ENCODE assay signal across 10 mouse cellular contexts in genomic region chr2:157696297-157696731, GRCm38 (mm10). TPM values are rescaled to one million over a fixed set of nuclear protein-coding genes. Genes with fewer than 3 reads are reported as not detected.
A peak's percentile ranks its signal among the peaks of the same experiment; 100 is the strongest.
DNase-seq lines count a peak whose midpoint lies in the region; ATAC-seq and TF ChIP-seq lines count a peak whose summit lies in the region.
"Had no signal": no experiment of that assay in that cellular context is flagged by ENCODE, and none has a peak within 500 bp of the region (broad histone marks: within the 10 kb centered on the region; RNA-seq: fewer than 3 reads in every experiment).

No protein-coding gene starts in this region.

- no peaks in the 10 kb centered on the region for H3K36me3 ChIP-seq in neural tube, embryonic 14.5 days (ENCODE audit: control insufficient read depth, insufficient read depth, low read length)
- H3K36me3 ChIP-seq in intestine, postnatal 0 days (ENCODE audit: control insufficient read depth, insufficient read depth): no peaks in the 10 kb centered on the region
- H3K36me3 ChIP-seq: G1E; lung, embryonic 15.5 days had no signal

- TF ChIP-seq CTCF in intestine, postnatal 0 days (IDR thresholded peaks at IDR 0.05; ENCODE audit: low read depth): no peak

- H3K27ac ChIP-seq in neural tube, embryonic 14.5 days (ENCODE audit: low read depth, low read length): peak overlapping the region; percentile 70
- H3K27ac ChIP-seq in intestine, postnatal 0 days (ENCODE audit: low read depth, low read length): no peak overlapping the region
- H3K27ac ChIP-seq: lung, embryonic 15.5 days had no signal

- no peaks in the 10 kb centered on the region for H3K27me3 ChIP-seq in neural tube, embryonic 14.5 days (ENCODE audit: control insufficient read depth, insufficient read depth, low read length)
- H3K27me3 ChIP-seq in intestine, postnatal 0 days (replicated peaks; ENCODE audit: control insufficient read depth, insufficient read depth, low read length): peaks cover 3% of the 10 kb centered on the region; the same call in 1 of the 2 replicates
- H3K27me3 ChIP-seq: lung, embryonic 15.5 days had no signal

- H3K9ac ChIP-seq in neural tube, embryonic 14.5 days (replicated peaks; ENCODE audit: low read depth, low read length): no peak overlapping the region
- H3K9ac ChIP-seq in intestine, postnatal 0 days (ENCODE audit: low read depth, low read length): no peak overlapping the region
- H3K9ac ChIP-seq: lung, embryonic 15.5 days had no signal

- 15% methylated on average over 7 of the region's 7 CpGs for WGBS in neural tube, embryonic 14.5 days
- 46% methylated on average over 7 of the region's 7 CpGs for WGBS in intestine, postnatal 0 days

- H3K9me3 ChIP-seq in neural tube, embryonic 14.5 days (ENCODE audit: control insufficient read depth, low read length): no peaks in the 10 kb centered on the region
- H3K9me3 ChIP-seq in intestine, postnatal 0 days (ENCODE audit: control insufficient read depth): no peaks in the 10 kb centered on the region
- H3K9me3 ChIP-seq: G1E; lung, embryonic 15.5 days had no signal

- no peak overlapping the region for H3K4me3 ChIP-seq in neural tube, embryonic 14.5 days (ENCODE audit: low read depth, low read length)
- no peak overlapping the region for H3K4me3 ChIP-seq in intestine, postnatal 0 days (ENCODE audit: low read depth, low read length)
- H3K4me3 ChIP-seq: lung, embryonic 15.5 days had no signal

- no peak overlapping the region for H3K4me2 ChIP-seq in neural tube, embryonic 14.5 days (ENCODE audit: low read depth, low read length)
- no peak overlapping the region for H3K4me2 ChIP-seq in intestine, postnatal 0 days (replicated peaks; ENCODE audit: low read depth)
- H3K4me2 ChIP-seq: lung, embryonic 15.5 days had no signal

- H3K4me1 ChIP-seq in neural tube, embryonic 14.5 days (ENCODE audit: control insufficient read depth, insufficient read depth, low read length): peaks cover 31% of the 10 kb centered on the region
- no peaks in the 10 kb centered on the region for H3K4me1 ChIP-seq in intestine, postnatal 0 days (replicated peaks; ENCODE audit: control insufficient read depth, insufficient read depth, low read length)
- H3K4me1 ChIP-seq: lung, embryonic 15.5 days had no signal

- ATAC-seq in neural tube, embryonic 14.5 days (ENCODE audit: low read depth): peak; percentile 80
- ATAC-seq in intestine, postnatal 0 days: no peak

- DNase-seq in ovary, postnatal 36 days (ENCODE audit: low spot score): peak; percentile 22
- DNase-seq in ovary, postnatal 14 days (ENCODE audit: low spot score): no peak
- peak; percentile 31 to 41 for DNase-seq in frontal cortex, postnatal 10 days (ENCODE audit: low spot score in 2 of 2)
- peak; percentile 26 to 56 for DNase-seq in layer of hippocampus, adult 8-10 months (ENCODE audit: low spot score in 2 of 2)
- DNase-seq in heart, postnatal 4 days: no peak
- DNase-seq in gastrocnemius, postnatal 10 days: no peak

RNA-seq across cellular contexts. Expression of gene Ctnnbl1, which starts 40.9 kb away (rescaled TPM):
- 10 to 100 TPM; 27.3 to 37.7 (median 29.8) TPM for total RNA-seq in layer of hippocampus, adult 8-10 months (2022)
- polyA plus RNA-seq in neural tube, embryonic 14.5 days (2014; fragmentation: Nextera tagmentation; extraction: Ambion mirVana): 59.4 and 65.6 TPM in 2 replicates
- 10 to 100 TPM; 16.8 to 18.2 TPM for total RNA-seq in heart, postnatal 4 days (2021)
- 10 to 100 TPM in 1 of 2 experiments, 1 to 10 TPM in 1; 9.7 to 12.8 TPM for total RNA-seq in gastrocnemius, postnatal 10 days (2021)
- 19.4 and 19.5 TPM in 2 replicates for polyA plus RNA-seq in intestine, postnatal 0 days (2015; fragmentation: Nextera tagmentation; extraction: Ambion mirVana)

Comparison
In these comparisons a context has a peak if more than half of its experiments do, and no peak if none do; other contexts are left out.
1. DNase-seq: peak in ovary, postnatal 36 days (single experiment), frontal cortex, postnatal 10 days (2 of 2) and layer of hippocampus, adult 8-10 months (2 of 2); none in ovary, postnatal 14 days (single experiment), heart, postnatal 4 days (single experiment) and gastrocnemius, postnatal 10 days (single experiment).